Mouse (Mus musculus): ENCODE measurements around the gene Hp1bp3. TPM values are rescaled to one million over a fixed set of nuclear protein-coding genes. Genes with fewer than 3 reads are reported as not detected.

The Hp1bp3 gene
- 110 and 153 TPM in 2 replicates for polyA plus RNA-seq (2011; ENCODE audit: insufficient read length, low read depth, missing spikeins)

DNA sequence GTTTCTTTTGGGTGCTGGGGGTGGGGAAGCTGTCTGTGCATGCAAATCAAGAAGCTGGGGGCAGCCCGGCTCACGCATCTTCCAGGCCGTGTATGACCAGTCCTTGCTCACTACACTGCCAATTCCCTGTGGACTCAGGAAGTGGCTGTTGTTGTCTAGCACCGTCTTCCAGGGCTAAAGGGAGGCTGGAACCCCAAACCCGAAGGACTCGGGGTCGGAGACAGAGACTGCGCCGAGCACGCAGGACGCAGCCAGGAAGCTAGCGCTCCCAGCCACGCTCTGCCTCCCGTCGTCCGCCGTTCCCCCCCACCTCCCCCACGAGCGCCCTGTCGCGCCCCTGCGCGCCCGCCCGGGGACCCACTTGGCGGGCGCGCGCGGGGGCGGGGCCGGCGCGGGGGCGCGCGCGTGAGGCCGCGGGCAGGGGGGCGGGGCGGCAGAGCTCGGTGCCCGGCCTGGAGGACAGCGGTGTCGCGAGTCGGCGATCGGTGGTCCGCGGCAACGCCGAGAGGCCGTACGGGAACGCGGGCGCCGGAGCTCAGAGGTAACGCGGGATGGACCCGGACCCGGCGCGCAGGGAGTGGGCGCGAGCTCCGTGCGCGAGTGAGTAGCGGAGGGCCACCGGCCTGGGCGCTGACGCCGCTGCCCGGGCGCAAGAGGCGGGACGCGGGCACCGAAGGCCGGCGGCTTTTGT is at the start of gene Hp1bp3:
TSS of gene Hp1bp3 (plus strand) at position 97 of the 691 bp plus-strand sequence.
- TF ChIP-seq POLR2A (IDR thresholded peaks at IDR 0.05; ENCODE audit: low read depth, low read length) (peak; percentile 77), CTCF (IDR thresholded peaks at IDR 0.05; ENCODE audit: borderline replicate concordance, insufficient read depth, low read length) (no peak)
- Histone ChIP-seq H3K4me1 (ENCODE audit: control insufficient read depth, insufficient read depth, low read length) (peaks cover 5% of the 10 kb centered on the region; the same call in 1 of the 2 replicates), H3K27ac (ENCODE audit: insufficient read depth, low read length) (peak within 1 kb of the TSS; percentile 95), H3K4me3 (ENCODE audit: insufficient read depth, low read length) (peak within 1 kb of the TSS; percentile 95)

DNA sequence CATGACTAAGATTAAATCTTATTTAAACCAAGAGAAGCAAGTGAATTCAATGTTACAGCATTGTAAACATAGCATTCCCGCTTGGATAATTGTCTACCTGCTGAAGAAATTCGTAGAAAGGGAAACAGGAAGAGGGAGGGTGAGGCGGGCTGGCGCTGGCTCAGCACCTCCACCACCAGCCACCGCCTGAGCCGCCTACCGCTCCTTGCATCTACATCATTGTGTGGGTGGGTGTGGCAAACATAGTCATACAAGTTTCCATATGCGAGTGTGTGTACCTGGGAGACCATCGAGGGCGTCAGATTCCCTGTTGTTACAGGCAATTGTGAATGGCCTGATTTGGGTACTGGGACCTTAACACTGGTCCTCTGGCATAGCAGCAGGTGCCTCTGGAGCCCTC is 49.6 kb upstream of the Hp1bp3 start:
- H3K4me3 ChIP-seq (ENCODE audit: insufficient read depth, low read length), result no peak overlapping the region
- no peak overlapping the region for H3K27ac ChIP-seq (ENCODE audit: insufficient read depth, low read length)
- no peaks in the 10 kb centered on the region for H3K4me1 ChIP-seq (ENCODE audit: control insufficient read depth, insufficient read depth, low read length)
- TF ChIP-seq CTCF (IDR thresholded peaks at IDR 0.05; ENCODE audit: borderline replicate concordance, insufficient read depth, low read length) (no peak), POLR2A (IDR thresholded peaks at IDR 0.05; ENCODE audit: low read depth, low read length) (no peak)

DNA sequence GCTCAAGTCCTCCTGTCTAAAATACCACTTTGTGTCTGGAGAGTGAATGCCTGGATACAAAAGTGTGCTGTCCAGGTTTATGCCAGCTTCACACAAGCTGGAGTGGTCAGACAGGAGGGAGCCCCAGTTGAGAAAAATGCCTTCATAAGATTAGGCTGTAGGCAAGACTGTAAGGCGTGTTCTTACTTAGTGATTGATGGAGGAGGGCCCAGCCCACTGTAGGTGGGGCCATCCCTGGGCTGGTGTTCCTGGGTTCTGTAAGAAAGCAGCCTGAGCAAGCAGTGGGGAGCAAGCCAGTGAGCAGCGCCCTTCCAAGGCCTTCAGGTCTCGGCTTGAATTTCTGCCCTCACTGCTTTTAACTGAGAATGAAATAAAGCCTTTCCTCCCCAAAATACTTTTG is 47.9 kb upstream of the Hp1bp3 start:
- TF ChIP-seq POLR2A (IDR thresholded peaks at IDR 0.05; ENCODE audit: low read depth, low read length), result no peak
- TF ChIP-seq CTCF (IDR thresholded peaks at IDR 0.05; ENCODE audit: borderline replicate concordance, insufficient read depth, low read length), result no peak
- Histone ChIP-seq H3K4me3 (ENCODE audit: insufficient read depth, low read length) (no peak overlapping the region), H3K4me1 (ENCODE audit: control insufficient read depth, insufficient read depth, low read length) (no peaks in the 10 kb centered on the region), H3K27ac (ENCODE audit: insufficient read depth, low read length) (no peak overlapping the region)

DNA sequence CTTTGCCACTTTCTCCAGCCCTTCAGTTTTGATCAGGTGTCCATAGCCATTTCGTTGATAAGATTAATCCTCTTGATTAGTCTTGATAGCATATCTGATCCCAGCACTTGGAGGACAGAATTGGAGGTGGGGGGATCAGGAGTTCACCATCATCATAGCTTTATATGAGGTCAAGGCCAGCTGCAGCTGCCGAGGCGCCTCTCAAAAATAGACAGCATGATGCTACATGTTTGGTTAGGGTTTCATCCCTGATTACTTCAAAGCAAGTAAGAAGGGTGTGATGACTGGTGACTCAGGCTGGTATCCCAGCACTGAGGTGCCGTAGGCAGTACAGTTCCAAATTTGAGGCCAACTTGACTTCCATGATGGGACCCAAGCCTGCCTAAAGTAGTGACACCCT is 46.7 kb upstream of the Hp1bp3 start:
- H3K27ac ChIP-seq (ENCODE audit: insufficient read depth, low read length), result no peak overlapping the region
- H3K4me3 ChIP-seq (ENCODE audit: insufficient read depth, low read length), result no peak overlapping the region
- H3K4me1 ChIP-seq (ENCODE audit: control insufficient read depth, insufficient read depth, low read length), result no peaks in the 10 kb centered on the region
- TF ChIP-seq POLR2A (IDR thresholded peaks at IDR 0.05; ENCODE audit: low read depth, low read length), result no peak
- no peak for TF ChIP-seq CTCF (IDR thresholded peaks at IDR 0.05; ENCODE audit: borderline replicate concordance, insufficient read depth, low read length)

DNA sequence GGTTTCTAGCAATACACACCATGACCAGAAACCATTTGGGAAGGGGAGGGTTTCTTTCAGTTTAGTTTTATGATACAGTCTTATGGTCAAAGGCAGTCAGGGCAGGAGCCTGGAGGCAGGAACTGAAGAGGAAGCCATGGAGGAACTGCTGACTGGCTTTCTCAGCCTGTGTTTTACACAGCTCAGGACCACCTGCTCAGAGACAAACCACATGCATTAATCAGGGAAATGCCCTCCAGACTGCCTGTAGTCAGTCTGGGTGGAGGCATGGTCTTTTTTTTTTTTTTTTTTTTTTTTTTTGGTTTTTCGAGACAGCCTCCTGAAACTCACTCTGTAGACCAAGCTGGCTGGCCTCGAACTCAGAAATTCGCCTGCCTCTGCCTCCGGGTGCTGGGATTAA is 43.4 kb upstream of the Hp1bp3 start:
- Histone ChIP-seq H3K27ac (ENCODE audit: insufficient read depth, low read length) (no peak overlapping the region), H3K4me1 (ENCODE audit: control insufficient read depth, insufficient read depth, low read length) (no peaks in the 10 kb centered on the region), H3K4me3 (ENCODE audit: insufficient read depth, low read length) (no peak overlapping the region)
- TF ChIP-seq POLR2A (IDR thresholded peaks at IDR 0.05; ENCODE audit: low read depth, low read length) (no peak), CTCF (IDR thresholded peaks at IDR 0.05; ENCODE audit: borderline replicate concordance, insufficient read depth, low read length) (no peak)

DNA sequence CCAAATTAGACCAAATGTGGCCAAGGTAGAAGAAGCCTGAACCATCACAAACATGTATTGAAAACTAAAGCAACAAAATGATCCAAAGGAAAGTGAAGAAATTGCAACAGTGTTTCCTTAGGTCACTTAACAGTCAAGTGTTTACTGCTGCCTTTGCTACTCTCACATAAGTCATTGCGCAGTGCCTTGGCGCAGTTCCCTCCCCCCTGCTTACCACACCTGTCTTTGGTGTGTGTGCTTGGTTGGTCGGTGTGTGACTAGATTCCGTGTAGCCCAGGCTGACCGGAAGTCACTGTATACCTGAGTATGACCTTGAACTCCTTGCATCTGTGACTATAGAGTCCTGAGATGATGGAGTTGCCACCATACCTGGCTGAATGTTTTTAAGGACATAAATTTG is 36.7 kb upstream of the Hp1bp3 start:
- TF ChIP-seq CTCF (IDR thresholded peaks at IDR 0.05; ENCODE audit: borderline replicate concordance, insufficient read depth, low read length), result no peak
- TF ChIP-seq POLR2A (IDR thresholded peaks at IDR 0.05; ENCODE audit: low read depth, low read length), result no peak
- H3K27ac ChIP-seq (ENCODE audit: insufficient read depth, low read length), result no peak overlapping the region
- no peak overlapping the region for H3K4me3 ChIP-seq (ENCODE audit: insufficient read depth, low read length)
- no peaks in the 10 kb centered on the region for H3K4me1 ChIP-seq (ENCODE audit: control insufficient read depth, insufficient read depth, low read length)

DNA sequence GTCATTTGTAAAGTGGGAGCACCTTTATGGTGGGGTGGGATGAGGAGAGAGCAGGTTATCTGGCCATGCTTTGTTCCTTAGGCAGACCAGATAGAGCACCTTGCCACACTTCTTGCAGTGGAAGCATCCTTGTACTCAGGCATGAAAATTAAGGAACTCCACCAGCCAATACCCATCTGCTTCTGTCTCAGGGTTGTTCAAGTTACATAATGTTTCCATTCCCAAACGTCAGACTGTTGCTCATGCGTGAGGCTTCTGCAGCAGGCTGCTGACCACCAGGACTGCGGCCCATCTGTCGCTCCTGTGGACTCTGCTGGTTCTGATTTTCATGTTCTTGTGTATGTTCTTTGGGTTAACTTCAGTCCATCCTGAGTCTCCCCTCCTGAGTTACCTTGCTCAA is 35.4 kb upstream of the Hp1bp3 start:
- H3K4me1 ChIP-seq (ENCODE audit: control insufficient read depth, insufficient read depth, low read length), result no peaks in the 10 kb centered on the region
- no peak overlapping the region for H3K4me3 ChIP-seq (ENCODE audit: insufficient read depth, low read length)
- no peak overlapping the region for H3K27ac ChIP-seq (ENCODE audit: insufficient read depth, low read length)
- TF ChIP-seq POLR2A (IDR thresholded peaks at IDR 0.05; ENCODE audit: low read depth, low read length) (no peak), CTCF (IDR thresholded peaks at IDR 0.05; ENCODE audit: borderline replicate concordance, insufficient read depth, low read length) (no peak)

DNA sequence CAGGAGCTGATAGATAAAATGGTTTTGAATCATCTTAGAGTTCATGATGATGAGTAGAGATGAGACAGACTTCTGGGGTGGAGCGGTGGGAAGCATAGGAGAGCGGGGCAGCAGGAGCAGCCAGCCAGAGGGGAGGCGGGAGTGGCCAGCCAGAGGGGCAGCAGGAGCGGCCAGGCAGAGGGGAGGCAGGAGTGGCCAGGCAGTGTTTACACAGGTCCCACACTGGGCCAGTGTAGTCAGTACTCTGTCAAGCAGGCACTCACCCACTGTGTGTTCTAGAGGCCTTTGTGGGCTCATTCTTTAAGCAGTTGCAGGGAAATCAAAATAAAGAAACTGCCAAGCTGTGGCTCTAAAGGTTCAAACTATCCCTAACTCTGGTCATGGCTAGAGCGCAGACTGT is 32.0 kb upstream of the Hp1bp3 start:
- H3K4me1 ChIP-seq (ENCODE audit: control insufficient read depth, insufficient read depth, low read length), result no peaks in the 10 kb centered on the region
- H3K27ac ChIP-seq (ENCODE audit: insufficient read depth, low read length), result no peak overlapping the region
- H3K4me3 ChIP-seq (ENCODE audit: insufficient read depth, low read length), result no peak overlapping the region
- TF ChIP-seq POLR2A (IDR thresholded peaks at IDR 0.05; ENCODE audit: low read depth, low read length) (no peak), CTCF (IDR thresholded peaks at IDR 0.05; ENCODE audit: borderline replicate concordance, insufficient read depth, low read length) (no peak)

DNA sequence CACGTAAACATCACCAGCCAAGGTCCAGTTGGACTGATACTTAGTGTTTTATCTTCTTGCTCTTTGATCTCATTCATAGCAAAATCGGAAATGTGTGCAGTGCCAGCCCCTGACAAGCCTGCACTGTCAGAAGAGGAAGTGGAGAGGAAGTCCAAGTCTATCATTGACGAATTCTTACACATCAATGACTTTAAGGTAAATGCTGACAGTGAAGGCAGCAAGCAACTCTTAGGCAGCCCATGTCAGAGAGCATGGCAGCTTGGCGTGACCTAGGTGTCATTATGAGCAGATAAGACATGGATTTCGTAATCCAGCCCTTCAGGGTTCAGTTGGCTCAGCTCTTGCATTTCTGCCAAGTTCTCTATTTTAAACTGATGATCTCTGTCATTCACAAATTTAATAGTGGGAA is 31.5 kb upstream of the Hp1bp3 start:
- Histone ChIP-seq H3K4me1 (ENCODE audit: control insufficient read depth, insufficient read depth, low read length) (no peaks in the 10 kb centered on the region), H3K27ac (ENCODE audit: insufficient read depth, low read length) (no peak overlapping the region), H3K4me3 (ENCODE audit: insufficient read depth, low read length) (no peak overlapping the region)
- TF ChIP-seq POLR2A (IDR thresholded peaks at IDR 0.05; ENCODE audit: low read depth, low read length), result no peak
- no peak for TF ChIP-seq CTCF (IDR thresholded peaks at IDR 0.05; ENCODE audit: borderline replicate concordance, insufficient read depth, low read length)

DNA sequence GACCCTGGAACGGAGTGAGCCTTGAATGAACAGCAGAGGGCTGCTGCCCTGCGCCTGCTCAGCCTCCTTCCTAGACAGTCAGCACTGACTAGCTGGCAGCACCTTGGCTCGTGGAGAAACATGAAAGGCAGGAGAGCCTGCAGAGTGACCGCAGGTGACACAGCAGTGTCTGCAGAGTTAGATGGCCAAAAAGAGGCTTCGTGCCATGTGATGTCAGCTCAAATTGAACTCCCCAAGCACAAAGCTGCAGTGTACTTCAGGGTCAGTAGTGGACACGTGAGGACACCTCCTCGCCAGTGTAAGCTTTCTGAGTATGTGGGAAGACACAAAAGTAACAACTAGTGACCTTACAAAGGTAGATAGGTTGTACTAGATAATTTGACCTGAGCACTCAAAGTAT is 30.1 kb upstream of the Hp1bp3 start:
- TF ChIP-seq CTCF (IDR thresholded peaks at IDR 0.05; ENCODE audit: borderline replicate concordance, insufficient read depth, low read length), result no peak
- TF ChIP-seq POLR2A (IDR thresholded peaks at IDR 0.05; ENCODE audit: low read depth, low read length), result no peak
- Histone ChIP-seq H3K4me3 (ENCODE audit: insufficient read depth, low read length) (no peak overlapping the region), H3K4me1 (ENCODE audit: control insufficient read depth, insufficient read depth, low read length) (no peaks in the 10 kb centered on the region), H3K27ac (ENCODE audit: insufficient read depth, low read length) (no peak overlapping the region)

Measured in embryonic fibroblast, embryonic 13.5 days (primary cell).